Mouse (Mus musculus): ENCODE results near the gene Tomm40.
"Not testable (repeated sequence)": the region's sequence is repeated elsewhere in the genome, so short reads cannot be mapped to it uniquely, and the experiment has no call there.

GRCm38 (mm10) chr7:19686927-19687583, 28.2 kb downstream of the Tomm40 start:
- TF ChIP-seq CTCF (IDR thresholded peaks at IDR 0.05; ENCODE audit: low read depth, low read length) = not testable (repeated sequence)
- TF ChIP-seq POLR2A (IDR thresholded peaks at IDR 0.05; ENCODE audit: extremely low read depth, insufficient read depth, low read length) = 0 out of 2 replicates have a peak, but pooled peaks have one; percentile 28

Data from liver, adult 2 months (tissue).